Mouse (Mus musculus): Measurements from ENCODE around the gene Syt3. TPM values are rescaled to one million over a fixed set of nuclear protein-coding genes. Genes with fewer than 3 reads are reported as not detected.

Gene Syt3
- polyA plus RNA-seq (2017; shearing (Covaris generic)), result 0.28 TPM

DNA sequence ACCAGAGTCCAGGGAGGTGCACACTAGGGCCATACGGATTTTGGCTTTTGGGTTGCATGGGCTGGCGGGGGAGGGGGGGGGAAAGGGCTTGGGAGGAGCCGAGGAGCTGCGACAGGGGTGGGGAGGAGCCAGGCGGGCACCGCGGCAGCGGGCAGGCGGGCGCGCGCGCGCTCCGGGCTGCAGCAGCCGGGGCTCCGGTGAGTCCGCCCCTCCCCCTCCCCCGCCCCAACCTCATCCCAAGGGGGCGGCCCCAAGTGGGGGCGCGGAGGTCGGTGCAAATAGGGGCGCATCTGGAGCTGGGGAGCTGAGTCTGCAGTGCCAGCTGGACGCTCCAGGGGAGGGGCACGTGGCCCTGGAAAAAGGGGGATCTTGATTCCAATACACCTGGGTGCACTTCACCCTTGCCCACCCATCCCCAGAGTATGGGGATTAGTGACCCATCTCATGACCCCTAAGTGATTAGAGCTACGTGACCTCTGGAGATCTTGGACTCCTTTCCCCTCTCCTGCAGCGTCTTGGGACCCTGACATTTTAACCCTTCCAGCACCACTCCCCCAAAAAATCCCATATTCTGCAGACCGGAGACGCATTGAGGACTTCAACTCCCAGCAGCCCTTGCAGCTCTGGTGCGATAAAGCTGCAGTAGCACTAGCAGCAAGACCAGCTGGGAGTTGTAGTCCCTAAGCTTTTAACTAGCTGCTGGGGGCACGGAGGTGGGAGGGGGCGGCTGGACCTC is at the start of gene Syt3:
Gene Syt3, plus strand, starts transcription at position 123 of the 736 bp plus-strand sequence.

DNA sequence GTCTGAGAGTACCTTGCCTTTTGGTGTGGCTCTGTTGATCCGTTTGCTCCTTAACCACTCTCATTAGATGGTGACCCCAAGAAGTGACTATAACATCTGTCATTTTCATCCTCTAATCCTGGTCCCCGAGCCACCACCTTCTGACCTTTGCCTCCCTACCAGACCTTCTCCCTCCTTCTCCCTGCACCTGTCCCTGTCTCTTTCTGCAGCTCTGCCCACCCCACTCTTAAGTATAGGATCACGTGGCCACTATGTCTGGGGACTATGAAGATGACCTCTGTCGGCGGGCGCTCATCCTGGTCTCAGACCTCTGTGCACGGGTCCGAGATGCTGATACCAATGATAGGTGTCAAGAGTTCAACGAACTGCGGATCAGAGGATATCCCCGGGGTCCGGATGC is 1.8 kb downstream of the Syt3 start, which contains the start of gene 1700008O03Rik:
Gene 1700008O03Rik, minus strand, starts transcription at position 101 of the 400 bp plus-strand sequence.

DNA sequence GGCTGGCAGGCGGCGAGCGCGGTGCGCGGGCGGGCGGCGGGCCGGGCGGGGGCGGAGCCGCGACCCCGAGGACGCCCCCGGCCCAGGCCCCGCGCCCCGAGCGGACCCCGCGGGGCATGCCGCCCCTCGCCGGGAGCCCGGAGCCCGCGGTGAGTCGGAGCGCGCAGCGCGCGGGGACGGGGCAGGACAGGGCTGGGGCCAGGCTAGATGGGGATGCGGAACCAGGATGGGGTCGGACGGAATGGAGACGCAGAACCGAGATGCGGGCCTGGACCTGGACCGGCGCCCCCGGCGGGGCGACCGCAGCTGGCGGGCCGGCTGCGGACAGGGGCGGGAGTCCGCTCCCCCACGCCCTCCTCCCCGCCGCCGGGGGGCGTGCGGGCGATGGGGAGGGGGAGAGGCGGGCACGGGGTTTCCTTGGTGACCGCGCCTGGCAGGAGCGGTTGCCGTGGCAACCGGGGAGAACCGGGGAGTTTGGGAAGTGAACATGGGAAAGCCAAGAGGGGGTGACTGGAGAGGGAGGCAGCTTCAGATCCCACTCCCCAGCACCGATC is 45.1 kb downstream of the Syt3 start, which contains the start of gene Lrrc4b:
Gene Lrrc4b, plus strand, starts transcription at position 51 of the 554 bp plus-strand sequence.

Other genes starting within 250 kb of the Syt3 start
- gene Klk1b16, start 247.3 kb upstream of the Syt3 start, polyA plus RNA-seq (2017; shearing (Covaris generic)), result not detected
- gene Klk1b24, start 195.9 kb upstream of the Syt3 start, polyA plus RNA-seq (2017; shearing (Covaris generic)), result not detected
- not detected for gene Klk1b3, start 185.9 kb upstream of the Syt3 start, polyA plus RNA-seq (2017; shearing (Covaris generic))
- not detected for gene Klk1b4, start 176.7 kb upstream of the Syt3 start, polyA plus RNA-seq (2017; shearing (Covaris generic))
- not detected for gene Klk1b5, start 168.2 kb upstream of the Syt3 start, polyA plus RNA-seq (2017; shearing (Covaris generic))
- not detected for gene Klk1, start 158.7 kb upstream of the Syt3 start, polyA plus RNA-seq (2017; shearing (Covaris generic))
- not detected for gene Gm36864, start 147.9 kb upstream of the Syt3 start, polyA plus RNA-seq (2017; shearing (Covaris generic))
- gene 1700028J19Rik, start 137.4 kb upstream of the Syt3 start, polyA plus RNA-seq (2017; shearing (Covaris generic)), result 2.1 TPM
- gene 2410002F23Rik, start 137.4 kb upstream of the Syt3 start, polyA plus RNA-seq (2017; shearing (Covaris generic)), result 189 TPM
- 0.28 TPM for gene Acp4, start 126.7 kb upstream of the Syt3 start, polyA plus RNA-seq (2017; shearing (Covaris generic))
- not detected for gene Gm15517, start 122.7 kb upstream of the Syt3 start, polyA plus RNA-seq (2017; shearing (Covaris generic))
- 0.31 TPM for gene Clec11a, start 77.2 kb upstream of the Syt3 start, polyA plus RNA-seq (2017; shearing (Covaris generic))
- gene Shank1, start 73.8 kb upstream of the Syt3 start, polyA plus RNA-seq (2017; shearing (Covaris generic)), result 0.16 TPM
- gene 1700008O03Rik, start 1.7 kb downstream of the Syt3 start, polyA plus RNA-seq (2017; shearing (Covaris generic)), result 0.71 TPM
- not detected for gene Lrrc4b, start 44.9 kb downstream of the Syt3 start, polyA plus RNA-seq (2017; shearing (Covaris generic))
- 0.28 TPM for gene Aspdh, start 81.3 kb downstream of the Syt3 start, polyA plus RNA-seq (2017; shearing (Covaris generic))
- gene Josd2, start 83.9 kb downstream of the Syt3 start, polyA plus RNA-seq (2017; shearing (Covaris generic)), result 111 TPM
- gene Emc10, start 112.4 kb downstream of the Syt3 start, polyA plus RNA-seq (2017; shearing (Covaris generic)), result 188 TPM
- gene Fam71e1, start 112.5 kb downstream of the Syt3 start, polyA plus RNA-seq (2017; shearing (Covaris generic)), result 3.4 TPM
- not detected for gene Mybpc2, start 140.6 kb downstream of the Syt3 start, polyA plus RNA-seq (2017; shearing (Covaris generic))
- 0.87 TPM for gene Spib, start 148.0 kb downstream of the Syt3 start, polyA plus RNA-seq (2017; shearing (Covaris generic))
- gene Pold1, start 164.7 kb downstream of the Syt3 start, polyA plus RNA-seq (2017; shearing (Covaris generic)), result 58.9 TPM
- gene Nr1h2, start 169.8 kb downstream of the Syt3 start, polyA plus RNA-seq (2017; shearing (Covaris generic)), result 143 TPM
- gene Napsa, start 188.3 kb downstream of the Syt3 start, polyA plus RNA-seq (2017; shearing (Covaris generic)), result 1.3 TPM
- not detected for gene Kcnc3, start 206.6 kb downstream of the Syt3 start, polyA plus RNA-seq (2017; shearing (Covaris generic))

All from CD4-positive, CD25-positive, alpha-beta regulatory T cell (primary cell).